Mouse (Mus musculus) adrenal gland, postnatal 36 days (tissue): Measurements from ENCODE around the gene 6030408B16Rik. TPM values are rescaled to one million over a fixed set of nuclear protein-coding genes. Genes with fewer than 3 reads are reported as not detected.

Experiments used
- DNase-seq, 2 experiments: peaks; one replicate each; pipeline ENCODE4 v3.0.0; 2021; ENCODE audit warnings: mixed read lengths in 1 of 2
- long read RNA-seq, 2 experiments: library from polyadenylated mRNA; stranded (forward); transcript quantifications; one replicate each; pipeline ENCODE4 v2.0.0; 2021; ENCODE audit warnings: borderline sequencing depth in 2 of 2
- total RNA-seq, 2 experiments: library from RNA; stranded (reverse); gene quantifications; 2 replicates each; pipeline ENCODE4 v1.2.3; 2021

6030408B16Rik gene
- total RNA-seq, result under 1 TPM; 0.36 to 0.40 TPM
- long read RNA-seq, experiment 1, result 0 reads
- long read RNA-seq, experiment 2, result 0 reads

DNA sequence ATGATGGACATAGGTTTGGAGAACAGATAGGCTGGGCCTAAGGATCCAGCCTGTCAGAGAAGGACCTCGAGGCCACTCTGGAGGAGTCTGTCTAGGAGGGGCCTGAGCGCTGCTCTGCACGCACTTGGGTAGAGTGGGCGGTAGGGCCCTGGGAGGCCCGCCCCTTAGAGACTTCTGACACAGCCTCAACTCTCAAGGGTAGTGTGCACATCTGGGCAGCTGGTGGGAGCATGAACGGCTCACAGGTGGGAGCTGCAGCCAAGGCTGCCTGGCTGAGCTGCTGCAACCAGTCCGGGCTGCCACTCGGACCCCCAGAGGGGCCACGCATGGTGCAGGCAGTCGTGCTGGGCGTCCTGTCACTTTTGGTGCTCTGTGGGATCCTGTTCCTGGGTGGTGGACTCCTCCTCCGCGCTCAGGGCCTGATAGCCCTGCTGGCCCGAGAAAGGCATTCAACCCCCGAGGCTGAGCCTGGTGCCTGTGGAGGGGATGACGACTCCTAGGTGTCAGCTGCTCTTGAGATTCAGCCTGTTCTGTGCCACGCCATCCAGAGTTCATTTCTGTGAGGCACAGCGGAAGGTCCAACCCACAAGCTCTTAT lies at the start of gene 6030408B16Rik:
Gene 6030408B16Rik, plus strand, starts transcription at position 188 of the 597 bp plus-strand sequence.
- no peak for DNase-seq

DNA sequence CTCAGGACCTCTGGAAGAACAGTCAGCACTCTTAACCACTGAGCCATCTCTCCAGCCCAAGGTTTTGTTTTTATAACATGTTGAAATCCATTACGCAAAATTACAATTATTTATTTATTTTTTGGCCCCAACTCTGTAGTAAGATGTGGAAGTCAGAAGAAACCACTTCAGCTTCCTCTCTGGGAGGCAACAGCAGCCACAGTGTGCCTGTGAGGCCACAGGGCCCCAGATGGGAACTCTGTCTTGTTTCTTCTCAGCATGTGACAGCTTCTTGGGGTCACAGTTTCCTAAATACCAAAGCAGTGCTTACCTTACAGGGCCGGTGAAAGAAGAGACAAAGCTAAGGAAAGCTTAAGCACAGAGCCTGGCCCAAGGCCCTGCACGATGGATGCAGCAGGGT lies 49.0 kb upstream of the 6030408B16Rik start:
- no peak for DNase-seq

DNA sequence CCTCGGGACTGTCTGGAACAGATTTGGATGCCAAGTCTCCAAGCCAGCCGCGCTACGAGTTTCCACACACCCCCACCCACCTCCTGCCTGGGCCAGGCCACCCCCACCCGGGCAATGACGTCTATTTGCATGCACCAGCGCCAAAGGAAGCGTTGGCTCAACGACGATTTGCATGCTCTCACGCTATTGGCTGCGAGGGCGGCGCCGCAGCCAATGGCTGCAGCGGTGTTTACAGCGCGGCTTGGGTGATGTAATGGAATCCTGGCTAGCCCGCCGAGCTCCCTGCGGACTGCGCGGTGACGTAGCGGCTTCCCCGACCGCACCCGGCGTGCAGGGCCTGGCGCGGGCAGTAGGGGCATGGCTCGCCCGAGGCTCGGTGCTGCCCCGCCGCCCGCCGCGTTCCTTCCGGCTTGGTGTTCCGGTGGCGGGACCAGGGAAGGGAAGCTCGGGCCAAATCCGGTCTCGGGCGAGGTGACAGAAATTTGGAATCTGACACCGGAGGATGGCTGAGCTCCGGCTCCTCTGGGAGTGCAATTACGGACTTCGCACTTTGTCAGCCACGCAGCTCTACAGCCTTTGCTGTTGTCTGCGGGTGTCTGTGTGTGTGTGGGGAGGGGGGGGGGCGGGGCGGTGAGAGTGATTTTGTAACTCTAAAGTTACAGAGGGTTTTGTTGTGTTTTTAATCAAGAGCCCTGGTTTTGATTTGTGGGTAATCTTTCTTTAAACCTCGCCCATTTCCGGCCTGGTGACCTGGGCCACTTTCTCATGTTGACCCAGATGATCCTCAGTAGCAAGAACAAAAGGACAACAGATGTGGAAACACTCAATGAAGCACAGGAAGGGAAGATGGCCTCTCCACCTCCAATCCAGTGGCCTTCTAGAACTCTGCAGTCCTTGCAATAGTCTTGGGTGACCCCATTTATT lies 46.5 kb upstream of the 6030408B16Rik start:
- DNase-seq, result peak; percentile 97 to 98

DNA sequence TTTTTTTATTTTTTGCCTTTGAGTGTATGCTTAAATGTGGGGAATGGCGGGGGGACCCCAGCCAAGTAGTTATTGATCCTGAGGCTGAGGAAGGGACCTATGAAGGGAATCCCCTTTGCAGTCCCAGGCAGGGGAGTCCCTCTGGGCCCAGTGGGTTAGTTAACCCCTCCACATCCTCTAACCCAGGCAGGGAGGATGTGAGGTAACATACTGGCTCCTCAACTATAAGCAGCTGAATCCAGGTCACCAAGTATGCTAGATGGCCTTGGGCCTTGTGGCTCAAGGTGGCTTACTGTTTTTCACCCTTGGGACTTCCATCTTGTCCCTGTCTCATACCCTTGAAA lies 45.9 kb upstream of the 6030408B16Rik start:
- no peak for DNase-seq

DNA sequence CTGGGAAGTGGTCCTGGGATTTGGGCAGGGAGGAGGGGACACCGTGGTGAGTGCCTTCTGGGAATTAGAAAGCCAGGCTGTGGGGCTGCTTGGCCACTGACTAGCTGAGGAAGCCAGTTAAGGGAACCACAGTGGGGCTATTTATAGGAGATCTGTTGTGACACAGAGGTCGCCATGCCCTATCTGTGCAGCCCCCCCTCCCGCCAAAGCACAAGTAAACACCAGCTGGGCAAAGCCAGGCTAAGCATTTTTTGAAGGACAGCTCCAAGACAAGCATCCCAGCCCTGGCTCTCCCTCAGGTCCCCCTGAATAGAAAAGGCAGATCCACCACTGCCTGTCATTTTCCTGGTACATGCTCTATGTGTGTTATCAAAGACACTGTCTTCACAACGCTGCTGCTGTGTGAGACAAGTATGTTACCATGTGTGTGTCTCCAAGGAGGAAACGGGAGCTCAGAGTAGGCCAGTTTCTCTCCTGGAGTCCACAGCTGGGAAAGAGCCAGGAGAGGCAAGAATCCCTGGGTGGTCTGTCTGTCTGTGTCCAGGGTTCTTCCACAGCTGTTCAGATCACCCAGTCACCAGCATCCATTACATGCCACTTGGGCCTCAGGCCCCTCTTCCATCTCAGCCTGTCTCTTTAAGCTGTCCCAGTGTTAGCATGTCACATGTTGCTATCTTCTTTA lies 44.8 kb upstream of the 6030408B16Rik start:
- no peak for DNase-seq

DNA sequence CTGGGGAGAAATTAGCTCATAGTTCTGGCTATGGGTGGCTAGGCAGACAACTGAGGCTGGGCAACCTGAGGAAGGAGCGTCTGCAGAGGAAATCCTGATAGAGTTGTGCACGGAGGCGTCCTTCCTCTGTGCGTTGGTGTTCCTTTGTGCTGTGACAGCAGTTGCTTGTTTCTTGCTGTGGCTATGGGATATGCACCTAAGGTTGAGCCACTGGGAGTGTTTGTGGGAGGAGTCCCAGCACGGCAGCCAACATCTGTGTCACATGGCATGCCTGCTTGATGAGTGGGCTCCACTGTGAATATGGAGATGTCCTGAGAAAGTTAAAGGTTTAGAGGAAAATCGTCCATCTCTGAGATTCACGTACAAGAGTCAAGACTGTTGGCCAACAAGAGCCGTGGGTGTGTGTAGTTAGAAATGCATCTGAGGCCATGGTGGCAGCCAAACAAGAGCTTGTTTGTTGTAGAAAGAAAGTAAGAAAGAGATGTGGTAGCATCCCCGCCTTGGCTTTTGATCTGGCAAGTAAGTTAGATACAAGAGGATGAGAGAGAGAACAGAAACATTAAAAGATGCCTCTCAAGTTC lies 42.7 kb upstream of the 6030408B16Rik start:
- DNase-seq, result no peak

DNA sequence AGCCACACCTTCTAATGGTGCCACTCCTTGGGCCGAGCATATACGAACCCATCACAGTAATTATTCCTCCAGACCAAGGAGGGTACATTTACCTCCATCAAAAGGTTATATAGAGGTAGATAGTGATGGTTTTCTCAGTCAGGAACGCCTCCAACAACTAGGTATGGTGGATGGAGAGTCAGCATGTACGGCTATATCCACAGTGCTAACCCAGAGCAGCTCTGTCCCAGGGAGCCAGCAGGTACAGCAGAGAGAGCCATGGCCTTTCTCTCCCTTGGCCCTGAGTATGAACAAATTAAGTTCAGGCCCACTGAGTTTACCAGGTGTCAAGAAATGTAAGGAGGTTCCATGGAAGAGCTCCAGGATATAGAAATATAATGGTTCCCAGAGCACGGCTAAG lies 41.1 kb upstream of the 6030408B16Rik start:
- DNase-seq, result no peak

DNA sequence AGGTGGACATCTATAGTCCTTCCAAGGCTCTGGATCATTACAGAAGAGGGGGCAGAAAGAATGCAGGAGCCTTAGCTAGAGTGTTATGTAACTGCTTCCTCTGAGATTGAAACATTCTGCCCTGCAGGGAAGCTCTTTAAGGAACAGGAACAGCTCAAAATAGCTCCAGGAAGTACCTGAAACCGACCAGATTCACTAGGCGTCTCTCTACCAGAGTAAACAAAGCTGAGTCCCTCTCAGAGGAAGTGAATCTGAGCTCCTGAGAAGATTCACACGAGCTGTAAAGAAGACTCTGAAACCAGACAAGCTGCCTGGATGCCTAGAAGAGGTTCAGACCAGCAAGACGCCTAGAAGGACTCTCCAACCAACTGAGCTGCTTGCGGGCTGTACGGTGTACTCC lies 40.4 kb upstream of the 6030408B16Rik start:
- DNase-seq, result no peak

DNA sequence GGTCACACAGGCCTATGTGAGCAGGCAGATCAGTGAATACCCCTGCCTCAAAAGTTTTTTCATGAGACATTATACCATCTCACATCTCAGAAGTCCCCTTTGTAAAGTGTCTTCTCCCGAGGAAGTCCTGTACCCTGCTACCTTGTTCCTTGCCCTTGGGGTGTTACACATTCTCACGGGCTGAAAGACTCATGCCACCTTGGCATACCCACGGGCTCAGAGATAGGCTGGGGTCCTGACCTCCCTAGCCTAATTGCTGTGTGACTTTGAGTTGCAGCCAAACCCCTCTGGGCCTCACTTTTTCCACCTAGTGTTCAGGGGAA lies 39.5 kb upstream of the 6030408B16Rik start:
- DNase-seq, result no peak

DNA sequence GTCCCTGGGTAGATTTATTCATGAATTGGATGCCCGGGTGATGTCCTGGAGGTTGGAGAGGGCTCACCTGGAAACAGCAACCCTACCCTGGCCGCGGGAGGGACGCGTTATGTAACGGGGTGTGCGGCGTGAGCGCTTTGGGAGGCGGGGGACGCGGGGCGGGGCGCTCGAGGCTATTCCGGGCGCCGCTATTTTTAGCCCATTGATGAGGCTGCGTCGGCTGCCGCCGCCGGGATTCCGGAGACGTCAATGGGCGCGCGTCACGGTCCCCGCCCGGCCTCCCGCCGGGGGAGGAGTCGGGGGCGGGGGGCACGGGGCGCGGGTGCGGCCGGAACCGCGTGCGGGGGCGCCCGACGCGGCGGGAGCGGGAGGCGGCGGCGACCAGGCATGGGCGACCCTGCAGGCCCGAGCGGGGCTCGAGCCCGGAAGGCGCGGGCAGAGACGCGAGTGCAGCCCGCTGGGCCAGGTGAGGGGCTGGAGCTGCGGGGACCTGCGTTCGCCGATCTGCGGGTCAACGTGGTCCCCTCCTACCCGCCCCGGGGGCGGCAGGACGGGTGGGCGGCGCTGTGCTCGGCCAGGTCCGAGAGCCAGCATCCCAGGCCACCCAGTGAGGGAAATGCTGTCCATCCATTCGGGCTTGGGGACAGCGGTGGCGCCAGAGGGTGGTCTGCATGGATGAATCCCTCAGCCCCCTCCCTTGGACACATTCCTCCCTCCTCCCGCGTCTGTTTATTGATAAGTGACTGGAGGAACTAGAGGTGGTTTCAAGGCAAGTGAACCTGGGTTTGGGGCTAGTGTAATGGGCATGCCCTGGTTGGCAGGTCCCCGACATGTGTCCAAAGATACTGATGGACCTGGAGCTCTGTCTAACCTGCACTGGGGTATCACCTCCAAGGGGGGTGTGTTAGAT lies 38.9 kb upstream of the 6030408B16Rik start, which contains the start of gene Nr4a1:
Gene Nr4a1, plus strand, starts transcription at position 384 of the 910 bp plus-strand sequence.
- DNase-seq, result peak; percentile 90 to 93

DNA sequence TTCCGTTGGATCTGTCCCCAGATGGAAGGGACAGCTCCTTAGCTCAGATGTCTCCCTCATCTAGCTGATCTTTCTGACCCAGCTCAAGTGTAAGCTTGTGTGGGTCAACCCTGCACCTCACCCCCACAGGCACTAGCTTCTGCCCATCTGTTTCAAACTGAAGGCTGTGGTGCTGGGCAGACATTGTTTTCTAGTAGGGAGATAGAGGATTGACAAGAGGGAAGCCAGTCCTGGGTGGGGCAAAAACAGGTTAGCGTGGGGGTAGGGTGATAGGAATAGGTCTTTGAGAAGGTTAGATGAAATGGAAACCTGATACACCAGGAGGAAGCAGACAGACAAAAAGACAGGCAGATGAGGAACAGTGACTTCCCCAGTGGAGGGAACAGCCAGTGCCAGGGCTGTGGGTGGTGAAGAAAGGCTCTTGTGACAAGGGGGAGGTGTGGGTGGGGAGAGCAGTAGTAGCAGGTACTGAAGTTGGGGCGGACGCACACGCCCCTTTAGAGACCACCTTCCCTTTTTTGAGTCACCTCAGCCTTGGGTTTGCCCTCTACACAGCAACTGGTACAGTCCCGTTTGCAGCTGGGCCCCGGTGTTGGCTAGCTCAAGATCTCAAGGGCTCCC lies 37.1 kb upstream of the 6030408B16Rik start:
- no peak for DNase-seq

DNA sequence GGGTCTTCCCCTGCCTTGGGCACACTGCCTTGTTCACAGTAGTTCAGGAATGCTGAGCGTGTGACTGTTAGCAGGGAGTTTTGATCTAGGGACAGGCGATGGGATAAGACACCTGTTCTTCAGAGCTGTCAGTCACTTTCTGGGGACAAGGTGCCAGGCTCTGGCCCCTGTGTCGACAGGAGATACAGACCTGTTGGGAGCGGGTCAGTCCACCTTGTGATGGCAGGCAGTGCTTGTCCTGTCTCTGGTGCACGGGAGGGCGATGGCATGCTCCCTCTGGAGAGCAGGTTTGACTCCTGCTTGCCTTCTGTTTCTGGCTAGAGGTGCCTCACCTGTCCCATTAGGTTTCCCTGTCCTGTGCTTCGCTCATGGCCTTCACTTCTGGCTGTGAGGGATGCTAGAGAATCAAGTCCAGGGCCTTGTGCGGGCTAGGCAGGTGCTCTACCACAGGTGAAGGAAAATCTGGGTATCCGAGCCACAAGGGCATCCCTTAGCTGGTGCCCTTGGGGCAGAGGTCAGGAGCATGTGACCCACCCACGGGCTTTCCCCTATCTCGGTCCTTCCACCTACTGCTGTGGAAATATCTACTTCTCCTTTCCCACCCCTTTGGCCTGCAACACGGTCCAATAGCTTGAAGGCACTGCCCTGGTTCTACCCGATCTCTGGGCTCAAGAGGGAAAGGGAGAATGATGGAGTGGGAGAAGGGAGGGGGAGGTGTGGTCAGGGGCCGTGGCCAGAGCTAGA lies 36.4 kb upstream of the 6030408B16Rik start:
- no peak for DNase-seq

DNA sequence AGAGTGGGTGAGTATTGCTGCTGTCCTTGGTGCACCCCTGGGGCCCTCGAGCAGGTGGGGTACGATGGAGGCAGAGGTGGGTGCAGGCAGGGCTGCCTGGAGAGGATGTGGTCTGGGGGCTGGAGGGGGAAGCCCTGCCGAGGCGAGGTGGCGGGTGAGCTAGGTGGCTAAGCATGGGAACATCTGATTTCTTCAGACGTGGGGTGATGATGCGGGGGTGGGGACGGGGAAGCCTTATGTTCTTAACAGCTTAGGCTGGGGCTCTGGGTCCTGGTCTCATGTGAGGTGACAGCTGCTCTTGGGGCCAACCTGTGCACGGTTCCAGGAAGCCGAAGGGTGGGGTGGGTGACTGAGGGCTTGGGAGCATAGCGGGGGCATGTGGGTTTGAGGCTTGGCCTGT lies 34.6 kb upstream of the 6030408B16Rik start:
- no peak for DNase-seq

DNA sequence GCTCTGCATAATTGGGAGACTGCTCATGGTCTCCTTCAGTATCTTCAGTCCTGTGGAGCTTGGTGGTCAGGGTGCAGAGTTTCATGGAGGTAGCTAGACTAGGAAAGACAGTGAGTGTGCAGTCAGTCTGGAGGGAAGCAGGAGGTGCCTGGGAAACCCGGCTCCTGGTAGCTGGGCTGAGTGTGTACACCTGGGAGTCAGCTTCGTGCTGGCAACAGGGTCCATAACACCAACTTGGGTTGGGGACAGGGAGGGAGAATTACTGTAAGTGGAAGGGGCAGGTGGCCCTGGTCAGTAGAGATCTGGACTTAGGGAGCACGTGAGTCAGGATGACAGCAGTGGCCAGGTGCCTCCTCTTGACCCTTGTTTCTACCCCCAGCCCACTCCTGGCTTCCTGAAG lies 33.1 kb upstream of the 6030408B16Rik start:
- no peak for DNase-seq

DNA sequence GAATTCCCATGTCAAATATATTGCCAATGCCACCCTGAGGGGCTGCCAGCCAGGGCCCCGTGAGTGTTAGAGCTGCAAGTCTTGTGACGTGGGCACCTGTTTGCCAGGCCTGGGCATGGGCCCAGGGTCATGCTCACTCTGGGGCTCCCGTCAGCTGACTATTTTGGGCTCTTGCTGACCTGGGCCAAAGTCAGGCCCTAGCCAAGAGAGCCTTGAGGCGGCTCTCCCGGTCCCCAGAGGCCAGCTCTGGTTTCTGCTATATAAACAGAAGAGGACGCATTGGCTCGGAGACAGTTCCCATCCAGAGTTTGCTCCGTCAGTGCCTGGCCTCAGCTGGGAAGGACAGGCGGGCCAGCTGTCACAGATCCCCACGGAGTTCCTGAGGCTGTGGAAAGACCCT lies 32.6 kb upstream of the 6030408B16Rik start:
- DNase-seq, result peak; percentile 52 to 75

DNA sequence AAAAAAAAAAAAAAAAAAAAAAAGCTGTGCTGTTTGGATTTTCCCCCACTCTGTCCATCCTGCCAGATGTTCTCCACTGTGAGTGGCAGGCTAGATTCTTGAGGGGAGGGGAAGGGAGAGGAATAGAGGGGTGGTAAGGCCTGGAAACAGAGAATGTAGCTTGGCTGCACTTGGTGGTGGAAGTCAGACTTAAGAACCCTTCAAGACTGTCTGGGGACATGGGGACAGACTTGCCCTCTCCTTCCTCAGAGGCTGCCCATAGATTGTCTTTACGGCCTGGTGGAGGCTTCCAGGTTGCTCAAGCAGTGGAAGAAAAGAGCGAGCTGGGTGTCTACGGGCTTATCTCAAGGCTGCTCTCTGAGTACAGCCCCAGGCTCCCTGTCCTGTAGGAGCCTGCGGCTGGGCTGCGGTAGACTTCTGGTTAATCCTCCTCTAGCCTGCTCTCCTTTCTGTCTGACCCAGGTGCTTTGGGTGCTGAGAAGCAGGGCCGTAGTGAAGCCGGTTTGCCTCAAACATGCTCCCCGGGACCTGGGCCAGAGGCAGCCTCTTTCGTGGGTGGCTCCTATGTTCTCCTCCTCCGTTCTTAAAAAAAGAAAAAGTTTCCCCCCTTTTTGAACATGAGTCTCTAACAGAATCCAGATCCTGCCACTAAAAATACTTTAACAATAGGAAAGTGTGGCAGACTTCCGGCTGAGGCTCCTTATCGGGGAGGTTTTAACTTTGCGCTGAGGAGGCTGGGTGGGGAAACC lies 32.0 kb upstream of the 6030408B16Rik start:
- DNase-seq, result no peak

DNA sequence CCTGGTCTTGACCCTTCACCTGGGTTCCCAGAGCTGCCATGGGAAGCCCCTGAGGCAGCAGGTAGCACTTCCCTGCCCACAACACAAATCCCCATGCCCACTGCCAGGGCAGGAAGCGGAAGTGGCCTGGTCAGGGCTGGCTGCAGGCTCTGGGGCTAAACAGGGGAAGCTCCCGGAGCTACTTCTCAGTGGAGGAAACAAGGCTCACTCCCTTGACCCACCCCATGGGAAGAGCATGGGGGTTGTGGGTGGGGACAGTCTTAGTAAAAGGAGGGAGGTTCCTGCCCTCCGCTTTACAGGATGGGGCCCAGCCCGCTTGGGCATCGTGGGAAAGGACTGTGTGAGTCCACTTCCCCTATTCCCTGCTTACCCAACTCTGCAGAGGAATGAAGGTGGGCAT lies 30.5 kb upstream of the 6030408B16Rik start:
- no peak for DNase-seq

DNA sequence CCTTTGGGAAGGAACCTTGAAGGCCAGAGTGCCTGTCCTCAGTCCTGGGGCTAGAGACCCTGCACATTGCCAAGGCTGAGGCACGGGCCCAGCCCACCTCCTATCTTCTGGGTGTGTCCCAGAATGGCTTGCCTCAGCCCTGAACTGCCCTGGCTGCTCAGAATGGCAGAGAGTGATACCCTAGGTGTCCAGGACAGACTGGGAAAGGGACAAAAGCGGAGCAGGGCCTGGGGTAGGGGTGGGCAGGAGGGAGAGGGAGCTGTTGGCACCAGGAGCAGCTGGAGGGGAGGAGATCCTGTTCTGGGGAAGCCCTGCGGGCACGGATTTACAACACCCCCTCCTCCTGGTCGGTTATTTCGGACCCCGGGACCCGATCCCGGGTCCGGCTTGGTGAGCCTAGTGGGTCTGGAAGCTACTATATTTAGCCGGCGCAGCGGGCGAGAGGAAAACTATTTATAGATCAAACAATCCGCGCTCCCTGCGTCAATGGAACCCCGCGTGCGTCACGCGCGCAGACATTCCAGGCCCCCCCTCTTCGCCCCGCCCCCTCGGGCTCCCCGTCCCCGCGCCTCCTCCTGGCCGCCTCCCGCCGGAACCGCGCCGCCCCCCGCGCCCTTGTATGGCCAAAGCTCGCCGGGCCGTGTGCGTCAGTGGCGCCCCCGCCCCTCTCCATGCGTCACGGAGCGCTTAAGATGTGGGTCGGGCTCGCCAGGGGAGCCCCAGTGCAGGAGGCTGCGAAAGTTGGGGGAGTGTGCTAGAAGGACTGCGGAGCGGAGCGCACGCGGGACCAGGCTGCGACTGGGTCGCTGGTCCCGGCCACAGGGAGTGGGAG lies 26.7 kb upstream of the 6030408B16Rik start:
- peak; percentile 99 to 100 for DNase-seq
